Mouse (Mus musculus): Measurements from ENCODE around the gene Traf3ip1. TPM values are rescaled to one million over a fixed set of nuclear protein-coding genes. Genes with fewer than 3 reads are reported as not detected.

The Traf3ip1 gene
- total and polyA plus RNA-seq, 2 experiments from 2014 or later = 2.8 to 3.4 TPM

GRCm38 (mm10) chr1:91549073-91549472, 54.6 kb downstream of the Traf3ip1 start:
- no peaks in the 10 kb centered on the region for H3K9me3 ChIP-seq (replicated peaks; ENCODE audit: control insufficient read depth, low read length)
- no peak overlapping the region for H3K27ac ChIP-seq (ENCODE audit: low read depth)
- H3K4me2 ChIP-seq (ENCODE audit: low read depth, low read length) = no peak overlapping the region
- WGBS = 71% methylated on average over 2 of the region's 2 CpGs
- no peaks in the 10 kb centered on the region for H3K27me3 ChIP-seq (ENCODE audit: control insufficient read depth, insufficient read depth, low read length)
- H3K4me1 ChIP-seq (ENCODE audit: control insufficient read depth, insufficient read depth) = no peaks in the 10 kb centered on the region
- peaks cover 57% of the 10 kb centered on the region for H3K36me3 ChIP-seq (replicated peaks; ENCODE audit: control insufficient read depth, insufficient read depth, low read length)
- no peak overlapping the region for H3K4me3 ChIP-seq (ENCODE audit: low read depth, low read length)
- TF ChIP-seq EP300 (IDR thresholded peaks at IDR 0.05; ENCODE audit: low read depth) = no peak
- no peak for TF ChIP-seq CTCF (IDR thresholded peaks at IDR 0.05; ENCODE audit: low read depth)
- DNase-seq (ENCODE audit: low spot score) = no peak
- ATAC-seq (ENCODE audit: insufficient read depth, low read depth) = no peak
- H3K9ac ChIP-seq (replicated peaks; ENCODE audit: low read depth, low read length) = no peak overlapping the region

DNA sequence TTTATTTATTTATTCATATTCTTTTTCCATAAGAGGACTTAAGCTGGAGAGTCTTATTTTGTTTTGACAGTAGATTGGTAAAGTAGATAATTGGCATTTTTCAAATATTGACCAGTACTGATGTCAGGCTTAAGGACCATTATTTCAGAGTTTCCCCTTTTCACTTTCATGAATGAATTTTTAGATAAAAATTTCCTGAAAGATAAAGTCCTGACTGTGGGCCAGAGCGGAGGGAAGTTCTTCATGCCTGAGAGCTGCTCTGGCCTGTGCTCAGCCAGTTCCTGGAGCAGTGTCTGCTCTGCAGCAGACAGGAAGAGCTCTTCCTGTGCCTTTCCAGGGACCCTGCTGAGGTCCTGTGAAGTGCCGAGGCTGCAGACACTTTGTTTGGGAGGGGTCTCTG, 62.7 kb downstream of the Traf3ip1 start:
- WGBS = 54% methylated on average over 2 of the region's 2 CpGs
- H3K4me1 ChIP-seq (ENCODE audit: control insufficient read depth, insufficient read depth) = no peaks in the 10 kb centered on the region
- no peak overlapping the region for H3K4me3 ChIP-seq (ENCODE audit: low read depth, low read length)
- H3K9me3 ChIP-seq (replicated peaks; ENCODE audit: control insufficient read depth, low read length) = no peaks in the 10 kb centered on the region
- H3K27ac ChIP-seq (ENCODE audit: low read depth) = no peak overlapping the region
- DNase-seq (ENCODE audit: low spot score) = no peak
- H3K27me3 ChIP-seq (ENCODE audit: control insufficient read depth, insufficient read depth, low read length) = no peaks in the 10 kb centered on the region
- ATAC-seq (ENCODE audit: insufficient read depth, low read depth) = no peak
- H3K36me3 ChIP-seq (replicated peaks; ENCODE audit: control insufficient read depth, insufficient read depth, low read length) = peaks cover 54% of the 10 kb centered on the region
- TF ChIP-seq EP300 (IDR thresholded peaks at IDR 0.05; ENCODE audit: low read depth) = no peak
- TF ChIP-seq CTCF (IDR thresholded peaks at IDR 0.05; ENCODE audit: low read depth) = no peak
- H3K4me2 ChIP-seq (ENCODE audit: low read depth, low read length) = no peak overlapping the region
- no peak overlapping the region for H3K9ac ChIP-seq (replicated peaks; ENCODE audit: low read depth, low read length)

DNA sequence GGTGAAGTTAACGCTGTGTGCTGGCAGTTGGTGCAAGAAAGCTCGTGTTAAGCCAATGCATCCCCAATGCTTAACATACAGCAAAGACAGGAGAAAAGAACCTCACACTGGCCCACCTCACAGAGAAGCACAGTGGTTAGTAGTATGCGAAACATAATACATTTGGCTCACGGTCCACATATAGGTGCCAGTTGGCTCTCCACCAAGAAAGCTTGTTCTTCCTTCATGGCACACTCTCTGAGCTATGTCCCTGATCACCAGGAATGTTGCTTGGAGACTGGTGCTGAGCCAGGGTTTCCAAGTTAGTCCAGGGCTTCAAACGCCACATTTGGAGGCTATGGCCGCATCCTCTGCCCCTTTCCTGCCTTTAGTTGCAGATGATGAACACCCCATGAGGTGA, 66.8 kb downstream of the Traf3ip1 start:
- Histone ChIP-seq H3K27me3 (ENCODE audit: control insufficient read depth, insufficient read depth, low read length) (0 out of 2 replicates have a peak, but pooled peaks cover 4% of the 10 kb centered on the region), H3K4me2 (ENCODE audit: low read depth, low read length) (no peak overlapping the region), H3K9me3 (replicated peaks; ENCODE audit: control insufficient read depth, low read length) (no peaks in the 10 kb centered on the region), H3K36me3 (replicated peaks; ENCODE audit: control insufficient read depth, insufficient read depth, low read length) (peaks cover 23% of the 10 kb centered on the region), H3K27ac (ENCODE audit: low read depth) (no peak overlapping the region), H3K4me1 (ENCODE audit: control insufficient read depth, insufficient read depth) (no peaks in the 10 kb centered on the region), H3K9ac (replicated peaks; ENCODE audit: low read depth, low read length) (no peak overlapping the region), H3K4me3 (ENCODE audit: low read depth, low read length) (no peak overlapping the region)
- WGBS = 68% methylated on average over 6 of the region's 6 CpGs
- ATAC-seq (ENCODE audit: insufficient read depth, low read depth) (no peak), DNase-seq (ENCODE audit: low spot score) (no peak)
- TF ChIP-seq EP300 (IDR thresholded peaks at IDR 0.05; ENCODE audit: low read depth) (no peak), CTCF (IDR thresholded peaks at IDR 0.05; ENCODE audit: low read depth) (no peak)

DNA sequence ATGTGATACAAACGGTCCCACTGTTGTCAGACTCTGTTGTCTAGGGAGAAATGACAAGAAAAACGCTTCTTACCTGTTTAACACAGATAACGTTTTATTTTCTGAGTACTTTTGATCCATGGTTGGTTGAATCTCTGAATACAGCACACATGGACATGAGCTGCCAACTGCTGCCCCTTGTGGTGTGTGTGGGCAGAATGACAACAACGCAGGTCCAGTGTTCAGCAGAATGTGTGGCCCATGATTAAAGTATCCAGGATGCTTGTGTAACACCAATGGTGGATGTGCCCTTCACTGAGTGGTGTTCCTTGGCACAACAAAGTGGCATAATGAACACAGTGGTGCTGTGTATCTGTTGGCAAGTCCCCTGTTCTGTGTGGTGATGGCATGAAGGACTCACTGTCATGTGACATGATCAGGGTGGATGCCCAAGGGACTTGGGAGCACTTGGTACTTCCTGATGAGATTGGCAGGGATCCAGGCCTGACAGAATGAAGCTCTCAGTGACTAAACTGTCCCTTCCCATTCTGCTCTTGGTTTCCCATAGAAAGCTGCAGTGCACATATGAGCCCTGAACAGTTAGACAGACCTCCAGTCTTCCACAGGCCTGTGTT, 68.6 kb downstream of the Traf3ip1 start:
- DNase-seq (ENCODE audit: low spot score) = no peak
- Histone ChIP-seq H3K9me3 (replicated peaks; ENCODE audit: control insufficient read depth, low read length) (no peaks in the 10 kb centered on the region), H3K36me3 (replicated peaks; ENCODE audit: control insufficient read depth, insufficient read depth, low read length) (peaks cover 10% of the 10 kb centered on the region; the same call in 1 of the 2 replicates), H3K4me2 (ENCODE audit: low read depth, low read length) (no peak overlapping the region), H3K9ac (replicated peaks; ENCODE audit: low read depth, low read length) (no peak overlapping the region), H3K27me3 (ENCODE audit: control insufficient read depth, insufficient read depth, low read length) (0 out of 2 replicates have a peak, but pooled peaks cover 4% of the 10 kb centered on the region), H3K4me3 (ENCODE audit: low read depth, low read length) (no peak overlapping the region), H3K4me1 (ENCODE audit: control insufficient read depth, insufficient read depth) (no peaks in the 10 kb centered on the region), H3K27ac (ENCODE audit: low read depth) (no peak overlapping the region)
- ATAC-seq (ENCODE audit: insufficient read depth, low read depth) = no peak
- no peak for TF ChIP-seq CTCF (IDR thresholded peaks at IDR 0.05; ENCODE audit: low read depth)
- TF ChIP-seq EP300 (IDR thresholded peaks at IDR 0.05; ENCODE audit: low read depth) = no peak
- 71% methylated on average over 4 of the region's 4 CpGs for WGBS

DNA sequence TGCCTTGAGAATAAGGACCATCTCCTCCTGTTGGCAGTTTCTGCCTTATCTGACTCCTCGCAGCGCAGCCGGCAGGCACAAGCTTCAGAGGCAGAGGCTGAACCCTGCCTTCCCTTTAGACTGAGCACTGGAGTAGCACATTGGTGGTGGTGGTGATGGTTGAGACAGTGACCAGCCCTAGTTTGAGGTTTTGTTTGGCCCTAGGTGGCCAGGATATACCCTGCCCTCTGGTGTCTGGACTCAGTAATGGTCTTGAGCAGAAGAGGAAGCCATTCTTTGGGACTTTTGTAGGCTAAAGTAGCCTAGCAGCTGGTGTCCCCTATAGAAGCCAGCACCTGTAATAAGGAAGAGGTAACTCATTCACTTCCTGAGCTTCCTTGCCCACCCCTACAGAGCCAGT, 69.6 kb downstream of the Traf3ip1 start:
- Histone ChIP-seq H3K4me2 (ENCODE audit: low read depth, low read length) (no peak overlapping the region), H3K4me1 (ENCODE audit: control insufficient read depth, insufficient read depth) (no peaks in the 10 kb centered on the region), H3K27me3 (ENCODE audit: control insufficient read depth, insufficient read depth, low read length) (0 out of 2 replicates have a peak, but pooled peaks cover 4% of the 10 kb centered on the region), H3K9me3 (replicated peaks; ENCODE audit: control insufficient read depth, low read length) (no peaks in the 10 kb centered on the region), H3K36me3 (replicated peaks; ENCODE audit: control insufficient read depth, insufficient read depth, low read length) (0 out of 2 replicates have a peak, but pooled peaks cover 5% of the 10 kb centered on the region), H3K9ac (replicated peaks; ENCODE audit: low read depth, low read length) (no peak overlapping the region), H3K27ac (ENCODE audit: low read depth) (no peak overlapping the region), H3K4me3 (ENCODE audit: low read depth, low read length) (no peak overlapping the region)
- 16% methylated on average over 3 of the region's 3 CpGs for WGBS
- ATAC-seq (ENCODE audit: insufficient read depth, low read depth) (no peak), DNase-seq (ENCODE audit: low spot score) (no peak)
- TF ChIP-seq EP300 (IDR thresholded peaks at IDR 0.05; ENCODE audit: low read depth) (no peak), CTCF (IDR thresholded peaks at IDR 0.05; ENCODE audit: low read depth) (peak; percentile 68)

DNA sequence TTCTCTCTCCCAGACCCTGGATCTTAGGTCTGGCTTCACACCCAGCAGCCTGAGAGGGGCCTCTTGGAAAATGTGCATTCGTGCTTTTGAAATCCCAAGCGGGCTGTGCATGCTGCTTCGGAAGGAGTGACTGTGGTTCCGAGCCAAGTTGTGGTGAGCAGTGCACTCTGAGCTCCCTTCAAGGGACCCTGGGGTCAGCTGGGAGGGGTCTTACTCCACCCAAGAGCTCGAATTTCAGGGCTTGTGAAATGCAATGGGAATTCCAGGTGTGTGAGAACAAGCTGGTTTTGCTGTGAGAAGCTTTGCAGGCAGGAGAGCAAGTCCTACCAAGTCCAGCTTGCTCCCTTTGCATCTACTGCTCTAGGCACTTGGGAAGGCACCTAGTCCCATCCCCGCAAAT, 70.2 kb downstream of the Traf3ip1 start:
- no peaks in the 10 kb centered on the region for H3K4me1 ChIP-seq (ENCODE audit: control insufficient read depth, insufficient read depth)
- H3K4me3 ChIP-seq (ENCODE audit: low read depth, low read length) = no peak overlapping the region
- no peak for DNase-seq (ENCODE audit: low spot score)
- 55% methylated on average over 6 of the region's 6 CpGs for WGBS
- no peak overlapping the region for H3K4me2 ChIP-seq (ENCODE audit: low read depth, low read length)
- H3K36me3 ChIP-seq (replicated peaks; ENCODE audit: control insufficient read depth, insufficient read depth, low read length) = no peaks in the 10 kb centered on the region
- H3K27me3 ChIP-seq (ENCODE audit: control insufficient read depth, insufficient read depth, low read length) = 0 out of 2 replicates have a peak, but pooled peaks cover 4% of the 10 kb centered on the region
- H3K27ac ChIP-seq (ENCODE audit: low read depth) = no peak overlapping the region
- H3K9ac ChIP-seq (replicated peaks; ENCODE audit: low read depth, low read length) = no peak overlapping the region
- ATAC-seq (ENCODE audit: insufficient read depth, low read depth) = no peak
- no peaks in the 10 kb centered on the region for H3K9me3 ChIP-seq (replicated peaks; ENCODE audit: control insufficient read depth, low read length)
- TF ChIP-seq EP300 (IDR thresholded peaks at IDR 0.05; ENCODE audit: low read depth) = no peak
- no peak for TF ChIP-seq CTCF (IDR thresholded peaks at IDR 0.05; ENCODE audit: low read depth)
